Mouse (Mus musculus): ENCODE measurements at regions not wholly inside any gene's neighbourhood (a gene's known extent, or its start where the extent isn't known, plus 50 kb on each side); places are given as distances from the start of the nearest gene placed in this dataset.

GRCm38 (mm10) chr8:91907178-91907577, 105.3 kb upstream of the Irx3 start:
- H3K9me3 ChIP-seq, result no peaks in the 10 kb centered on the region
- no peak overlapping the region for H3K4me3 ChIP-seq (replicated peaks)
- H3K27me3 ChIP-seq, result peaks cover 88% of the 10 kb centered on the region
- peaks cover 4% of the 10 kb centered on the region; the same call in 1 of the 2 replicates for H3K4me1 ChIP-seq (replicated peaks)
- no peak overlapping the region for H3K27ac ChIP-seq
- no peak for ATAC-seq (ENCODE audit: insufficient number of reproducible peaks, insufficient read depth, low FRiP score, low TSS enrichment, low read depth)
- no peak overlapping the region for H3K9ac ChIP-seq (replicated peaks)
- H3K36me3 ChIP-seq, result no peaks in the 10 kb centered on the region
- H3K4me2 ChIP-seq, result no peak overlapping the region
- 85% methylated on average over 8 of the region's 8 CpGs for WGBS

GRCm38 (mm10) chr8:91901525-91902281, 99.8 kb upstream of the Irx3 start:
- H3K36me3 ChIP-seq, result no peaks in the 10 kb centered on the region
- H3K4me2 ChIP-seq, result no peak overlapping the region
- 75% methylated on average over 10 of the region's 10 CpGs for WGBS
- no peaks in the 10 kb centered on the region for H3K9me3 ChIP-seq
- H3K4me1 ChIP-seq (replicated peaks), result no peaks in the 10 kb centered on the region
- H3K27ac ChIP-seq, result no peak overlapping the region
- H3K27me3 ChIP-seq, result peaks cover 87% of the 10 kb centered on the region
- H3K9ac ChIP-seq (replicated peaks), result no peak overlapping the region
- ATAC-seq (ENCODE audit: insufficient number of reproducible peaks, insufficient read depth, low FRiP score, low TSS enrichment, low read depth), result no peak
- H3K4me3 ChIP-seq (replicated peaks), result no peak overlapping the region

GRCm38 (mm10) chr8:91899747-91900146, 97.9 kb upstream of the Irx3 start:
- peaks cover 72% of the 10 kb centered on the region for H3K27me3 ChIP-seq
- H3K4me2 ChIP-seq, result no peak overlapping the region
- ATAC-seq (ENCODE audit: insufficient number of reproducible peaks, insufficient read depth, low FRiP score, low TSS enrichment, low read depth), result no peak
- no peaks in the 10 kb centered on the region for H3K9me3 ChIP-seq
- no peak overlapping the region for H3K9ac ChIP-seq (replicated peaks)
- H3K4me3 ChIP-seq (replicated peaks), result no peak overlapping the region
- H3K27ac ChIP-seq, result no peak overlapping the region
- 76% methylated on average over 7 of the region's 7 CpGs for WGBS
- H3K4me1 ChIP-seq (replicated peaks), result no peaks in the 10 kb centered on the region
- H3K36me3 ChIP-seq, result no peaks in the 10 kb centered on the region

- Histone ChIP-seq H3K9ac (replicated peaks) (no peak overlapping the region), H3K27ac (no peak overlapping the region), H3K9me3 (no peaks in the 10 kb centered on the region), H3K36me3 (no peaks in the 10 kb centered on the region), H3K4me2 (no peak overlapping the region), H3K4me1 (replicated peaks) (no peaks in the 10 kb centered on the region), H3K4me3 (replicated peaks) (no peak overlapping the region), H3K27me3 (peaks cover 74% of the 10 kb centered on the region)
- 58% methylated on average over 7 of the region's 7 CpGs for whole genome bisulfite sequencing
- no peak; the same call in 1 of the 2 replicates for ATAC-seq (ENCODE audit: insufficient number of reproducible peaks, insufficient read depth, low FRiP score, low TSS enrichment, low read depth)
These were observed 95.5 kb upstream of the Irx3 start for GRCm38 (mm10) chr8:91897381-91897780.

- H3K27me3 ChIP-seq, result peaks cover 74% of the 10 kb centered on the region
These were observed 94.1 kb upstream of the Irx3 start for GRCm38 (mm10) chr8:91895987-91896386.

GRCm38 (mm10) chr8:91884862-91885261, 83.0 kb upstream of the Irx3 start:
- Histone ChIP-seq H3K4me2 (no peak overlapping the region), H3K36me3 (no peaks in the 10 kb centered on the region), H3K27me3 (peaks cover 75% of the 10 kb centered on the region), H3K9me3 (no peaks in the 10 kb centered on the region), H3K27ac (no peak overlapping the region), H3K9ac (replicated peaks) (no peak overlapping the region), H3K4me1 (replicated peaks) (no peaks in the 10 kb centered on the region), H3K4me3 (replicated peaks) (no peak overlapping the region)
- 52% methylated on average over 2 of the region's 2 CpGs for WGBS
- ATAC-seq (ENCODE audit: insufficient number of reproducible peaks, insufficient read depth, low FRiP score, low TSS enrichment, low read depth), result no peak

More at GRCm38 (mm10) chr8:91895987-91896386, 94.1 kb upstream of the Irx3 start:
- Histone ChIP-seq H3K27ac (no peak overlapping the region), H3K9me3 (no peaks in the 10 kb centered on the region), H3K36me3 (no peaks in the 10 kb centered on the region), H3K4me3 (replicated peaks) (no peak overlapping the region), H3K4me1 (replicated peaks) (no peaks in the 10 kb centered on the region), H3K9ac (replicated peaks) (no peak overlapping the region), H3K4me2 (no peak overlapping the region)
- ATAC-seq (ENCODE audit: insufficient number of reproducible peaks, insufficient read depth, low FRiP score, low TSS enrichment, low read depth), result no peak
- WGBS, result 23% methylated on average over 6 of the region's 6 CpGs

GRCm38 (mm10) chr8:91884325-91884724, 82.5 kb upstream of the Irx3 start:
- Histone ChIP-seq H3K9me3 (no peaks in the 10 kb centered on the region), H3K9ac (replicated peaks) (no peak overlapping the region), H3K27ac (no peak overlapping the region), H3K27me3 (peaks cover 75% of the 10 kb centered on the region), H3K4me2 (no peak overlapping the region), H3K4me3 (replicated peaks) (no peak overlapping the region), H3K4me1 (replicated peaks) (no peaks in the 10 kb centered on the region), H3K36me3 (no peaks in the 10 kb centered on the region)
- ATAC-seq (ENCODE audit: insufficient number of reproducible peaks, insufficient read depth, low FRiP score, low TSS enrichment, low read depth), result no peak
- WGBS, result 34% methylated on average over 3 of the region's 3 CpGs

GRCm38 (mm10) chr8:91883012-91883411, 81.1 kb upstream of the Irx3 start:
- Histone ChIP-seq H3K36me3 (no peaks in the 10 kb centered on the region), H3K9me3 (no peaks in the 10 kb centered on the region), H3K4me1 (replicated peaks) (no peaks in the 10 kb centered on the region), H3K4me3 (replicated peaks) (no peak overlapping the region), H3K4me2 (no peak overlapping the region), H3K27ac (no peak overlapping the region), H3K9ac (replicated peaks) (no peak overlapping the region), H3K27me3 (peaks cover 76% of the 10 kb centered on the region)
- ATAC-seq (ENCODE audit: insufficient number of reproducible peaks, insufficient read depth, low FRiP score, low TSS enrichment, low read depth), result no peak
- WGBS, result 40% methylated on average over 4 of the region's 4 CpGs

GRCm38 (mm10) chr8:91878886-91879285, 77.0 kb upstream of the Irx3 start:
- H3K4me3 ChIP-seq (replicated peaks), result no peak overlapping the region
- no peaks in the 10 kb centered on the region for H3K9me3 ChIP-seq
- H3K27ac ChIP-seq, result no peak overlapping the region
- no peak overlapping the region for H3K9ac ChIP-seq (replicated peaks)
- no peak overlapping the region for H3K4me2 ChIP-seq
- H3K4me1 ChIP-seq (replicated peaks), result peaks cover 8% of the 10 kb centered on the region
- WGBS, result 75% methylated on average over 5 of the region's 5 CpGs
- ATAC-seq (ENCODE audit: insufficient number of reproducible peaks, insufficient read depth, low FRiP score, low TSS enrichment, low read depth), result no peak
- H3K27me3 ChIP-seq, result peaks cover 97% of the 10 kb centered on the region
- no peaks in the 10 kb centered on the region for H3K36me3 ChIP-seq

GRCm38 (mm10) chr8:91876161-91876560, 74.3 kb upstream of the Irx3 start:
- Histone ChIP-seq H3K9ac (replicated peaks) (no peak overlapping the region), H3K36me3 (no peaks in the 10 kb centered on the region), H3K27ac (no peak overlapping the region), H3K4me2 (no peak overlapping the region), H3K4me1 (replicated peaks) (peaks cover 15% of the 10 kb centered on the region), H3K27me3 (peaks cover 100% of the 10 kb centered on the region), H3K4me3 (replicated peaks) (no peak overlapping the region), H3K9me3 (no peaks in the 10 kb centered on the region)
- 12% methylated on average over 15 of the region's 15 CpGs for WGBS
- no peak for ATAC-seq (ENCODE audit: insufficient number of reproducible peaks, insufficient read depth, low FRiP score, low TSS enrichment, low read depth)

GRCm38 (mm10) chr8:91873232-91873631, 71.4 kb upstream of the Irx3 start:
- H3K27me3 ChIP-seq, result peaks cover 99% of the 10 kb centered on the region
- no peak overlapping the region for H3K27ac ChIP-seq
- H3K4me3 ChIP-seq (replicated peaks), result no peak overlapping the region
- H3K4me2 ChIP-seq, result no peak overlapping the region
- 64% methylated on average over 5 of the region's 5 CpGs for WGBS
- ATAC-seq (ENCODE audit: insufficient number of reproducible peaks, insufficient read depth, low FRiP score, low TSS enrichment, low read depth), result no peak
- no peaks in the 10 kb centered on the region for H3K36me3 ChIP-seq
- peaks cover 15% of the 10 kb centered on the region for H3K4me1 ChIP-seq (replicated peaks)
- H3K9ac ChIP-seq (replicated peaks), result no peak overlapping the region
- no peaks in the 10 kb centered on the region for H3K9me3 ChIP-seq

Measured in limb, embryonic 12.5 days (tissue).